Mouse (Mus musculus): Measurements from ENCODE around the gene Aff3.

- TF ChIP-seq ZNF384 (IDR thresholded peaks at IDR 0.05; ENCODE audit: low read depth, low read length) = no peak
- no peak for TF ChIP-seq MAFK (IDR thresholded peaks at IDR 0.05; ENCODE audit: insufficient read depth, low read depth, low read length)
- no peak for TF ChIP-seq HCFC1 (IDR thresholded peaks at IDR 0.05; ENCODE audit: borderline replicate concordance, insufficient read depth, low read length)
Measured at GRCm38 (mm10) chr1:38449816-38450478, 214.8 kb downstream of the Aff3 start.
